ENCODE assay signal across 25 mouse cellular contexts in genomic region chr3:102212896-102213295, GRCm38 (mm10). TPM values are rescaled to one million over a fixed set of nuclear protein-coding genes. Genes with fewer than 3 reads are reported as not detected.
DNase-seq lines count a peak whose midpoint lies in the region; ATAC-seq and TF ChIP-seq lines count a peak whose summit lies in the region.
"Had no signal": no experiment of that assay in that cellular context is flagged by ENCODE, and none has a peak within 500 bp of the region (broad histone marks: within the 10 kb centered on the region; RNA-seq: fewer than 3 reads in every experiment).

No protein-coding gene starts in this region.

- H3K27ac ChIP-seq in forebrain, embryonic 11.5 days (ENCODE audit: low read depth, low read length): no peak overlapping the region
- no peak overlapping the region for H3K27ac ChIP-seq in forebrain, postnatal 0 days (ENCODE audit: low read depth, low read length)
- H3K27ac ChIP-seq in midbrain, embryonic 15.5 days: no peak overlapping the region
- H3K27ac ChIP-seq in midbrain, embryonic 10.5 days (replicated peaks): no peak overlapping the region
- H3K27ac ChIP-seq in midbrain, postnatal 0 days (ENCODE audit: low read depth, low read length): no peak overlapping the region
- H3K27ac ChIP-seq: hindbrain, embryonic 13.5 days; kidney, postnatal 0 days; limb, embryonic 12.5 days had no signal

- H3K9ac ChIP-seq in forebrain, embryonic 11.5 days (ENCODE audit: low read length): no peak overlapping the region
- no peak overlapping the region for H3K9ac ChIP-seq in forebrain, postnatal 0 days
- H3K9ac ChIP-seq in midbrain, embryonic 15.5 days: no peak overlapping the region
- no peak overlapping the region for H3K9ac ChIP-seq in midbrain, postnatal 0 days (replicated peaks; ENCODE audit: low read length, poor library complexity, severe bottlenecking)
- H3K9ac ChIP-seq: hindbrain, embryonic 13.5 days; limb, embryonic 12.5 days; liver, postnatal 0 days had no signal

- H3K9me3 ChIP-seq in forebrain, embryonic 11.5 days (ENCODE audit: control insufficient read depth, low read length): no peaks in the 10 kb centered on the region
- no peaks in the 10 kb centered on the region for H3K9me3 ChIP-seq in forebrain, postnatal 0 days (ENCODE audit: low read length)
- no peaks in the 10 kb centered on the region for H3K9me3 ChIP-seq in midbrain, embryonic 15.5 days
- H3K9me3 ChIP-seq in midbrain, embryonic 10.5 days (replicated peaks): no peaks in the 10 kb centered on the region
- H3K9me3 ChIP-seq in midbrain, postnatal 0 days (ENCODE audit: low read length): no peaks in the 10 kb centered on the region
- H3K9me3 ChIP-seq: G1E; hindbrain, embryonic 13.5 days had no signal

- no peak overlapping the region for H3K4me3 ChIP-seq in forebrain, embryonic 11.5 days (ENCODE audit: low read depth, low read length)
- no peak overlapping the region for H3K4me3 ChIP-seq in forebrain, postnatal 0 days (ENCODE audit: low read depth, low read length)
- no peak overlapping the region for H3K4me3 ChIP-seq in midbrain, embryonic 15.5 days
- no peak overlapping the region for H3K4me3 ChIP-seq in midbrain, embryonic 10.5 days
- no peak overlapping the region for H3K4me3 ChIP-seq in midbrain, postnatal 0 days (ENCODE audit: low read depth, low read length)
- H3K4me3 ChIP-seq: hindbrain, embryonic 13.5 days; limb, embryonic 12.5 days had no signal

- no peaks in the 10 kb centered on the region for H3K4me1 ChIP-seq in forebrain, embryonic 11.5 days (replicated peaks; ENCODE audit: control insufficient read depth, insufficient read depth, low read length)
- no peaks in the 10 kb centered on the region for H3K4me1 ChIP-seq in forebrain, postnatal 0 days (ENCODE audit: insufficient read depth)
- H3K4me1 ChIP-seq in midbrain, embryonic 15.5 days: no peaks in the 10 kb centered on the region
- no peaks in the 10 kb centered on the region; the same call in 1 of the 2 replicates for H3K4me1 ChIP-seq in midbrain, embryonic 10.5 days
- H3K4me1 ChIP-seq in midbrain, postnatal 0 days (ENCODE audit: insufficient read depth, low read length): no peaks in the 10 kb centered on the region
- H3K4me1 ChIP-seq: hindbrain, embryonic 13.5 days; limb, embryonic 12.5 days had no signal

- WGBS in forebrain, embryonic 11.5 days: 75% methylated on average over 6 of the region's 6 CpGs
- WGBS in forebrain, postnatal 0 days: 63% methylated on average over 6 of the region's 6 CpGs
- 58% methylated on average over 6 of the region's 6 CpGs for WGBS in midbrain, embryonic 15.5 days
- WGBS in midbrain, embryonic 10.5 days: 70% methylated on average over 6 of the region's 6 CpGs
- 54% methylated on average over 6 of the region's 6 CpGs for WGBS in midbrain, postnatal 0 days

- peak; percentile 42 for DNase-seq in forebrain, embryonic 11.5 days (ENCODE audit: low spot score)
- DNase-seq in forebrain, postnatal 0 days: no peak
- no peak for DNase-seq in midbrain, embryonic 10.5 days (ENCODE audit: low spot score)
- peak; percentile 75 for DNase-seq in ES-CJ7 (ENCODE audit: low read depth, low spot score)
- no peak for DNase-seq in midbrain, postnatal 0 days (ENCODE audit: low spot score)
- no peak for DNase-seq in embryo, embryonic 10 days (ENCODE audit: low spot score)
- DNase-seq: adrenal gland, postnatal 10 days; cerebellum, adult 18-20 months; cerebellum, postnatal 14 days; gastrocnemius, postnatal 14 days; heart, adult 18-20 months; heart, postnatal 36 days; kidney, adult 11 months; liver, postnatal 0 days; lung, postnatal 10 days; thymus, postnatal 14 days had no signal

- no peak for ATAC-seq in forebrain, embryonic 11.5 days (replicated peaks; ENCODE audit: low FRiP score)
- no peak for ATAC-seq in forebrain, postnatal 0 days
- ATAC-seq in midbrain, embryonic 15.5 days (replicated peaks): 0 out of 2 replicates have a peak, but pooled peaks have one; percentile 45
- peak; percentile 49; the same call in 1 of the 2 replicates for ATAC-seq in midbrain, postnatal 0 days (ENCODE audit: low FRiP score)
- ATAC-seq: activated CD4-positive, CD25-positive, alpha-beta regulatory T cell, adult 4 months; forebrain, embryonic 14.5 days; liver, postnatal 0 days; Patski had no signal

- no peak for TF ChIP-seq CTCF in forebrain, postnatal 0 days (IDR thresholded peaks at IDR 0.05; ENCODE audit: low read depth)
- no peak for TF ChIP-seq CTCF in midbrain, postnatal 0 days (IDR thresholded peaks at IDR 0.05)

- H3K36me3 ChIP-seq in forebrain, embryonic 11.5 days (ENCODE audit: control insufficient read depth, insufficient read depth, low read length): no peaks in the 10 kb centered on the region
- no peaks in the 10 kb centered on the region for H3K36me3 ChIP-seq in forebrain, postnatal 0 days (ENCODE audit: insufficient read depth)
- no peaks in the 10 kb centered on the region for H3K36me3 ChIP-seq in midbrain, embryonic 15.5 days (replicated peaks)
- no peaks in the 10 kb centered on the region for H3K36me3 ChIP-seq in midbrain, embryonic 10.5 days
- H3K36me3 ChIP-seq in midbrain, postnatal 0 days (ENCODE audit: insufficient read depth, low read length): no peaks in the 10 kb centered on the region
- H3K36me3 ChIP-seq: G1E; hindbrain, embryonic 13.5 days; limb, embryonic 12.5 days had no signal

- no peaks in the 10 kb centered on the region for H3K27me3 ChIP-seq in forebrain, embryonic 11.5 days (ENCODE audit: control insufficient read depth, insufficient read depth, low read length)
- H3K27me3 ChIP-seq in forebrain, postnatal 0 days (ENCODE audit: insufficient read depth, low read length): no peaks in the 10 kb centered on the region
- H3K27me3 ChIP-seq in midbrain, embryonic 15.5 days (replicated peaks): no peaks in the 10 kb centered on the region
- peaks cover 5% of the 10 kb centered on the region for H3K27me3 ChIP-seq in midbrain, embryonic 10.5 days (ENCODE audit: low read depth, poor library complexity, severe bottlenecking)
- no peaks in the 10 kb centered on the region for H3K27me3 ChIP-seq in midbrain, postnatal 0 days (ENCODE audit: insufficient read depth, low read length)
- H3K27me3 ChIP-seq: limb, embryonic 12.5 days; Patski had no signal

- no peak overlapping the region for H3K4me2 ChIP-seq in forebrain, embryonic 11.5 days (ENCODE audit: low read depth, low read length, severe bottlenecking)
- H3K4me2 ChIP-seq in forebrain, postnatal 0 days (ENCODE audit: low read depth): no peak overlapping the region
- H3K4me2 ChIP-seq in midbrain, embryonic 15.5 days: no peak overlapping the region
- H3K4me2 ChIP-seq in midbrain, postnatal 0 days (ENCODE audit: low read depth, low read length, poor library complexity, severe bottlenecking): no peak overlapping the region
- H3K4me2 ChIP-seq: hindbrain, embryonic 13.5 days; limb, embryonic 12.5 days; liver, embryonic 11.5 days had no signal

RNA-seq across cellular contexts. Expression of gene Vangl1, which starts 8.4 kb away (rescaled TPM):
- 7.3 and 8.1 TPM in 2 replicates for polyA plus RNA-seq in forebrain, embryonic 11.5 days (2014; fragmentation: Nextera tagmentation; extraction: Ambion mirVana)
- total RNA-seq in forebrain, postnatal 0 days (2014; rRNA removed): 6.5 TPM in 2 replicates
- polyA plus RNA-seq in forebrain, postnatal 0 days (2015; fragmentation: Nextera tagmentation; extraction: Ambion mirVana): 3.5 and 5.7 TPM in 2 replicates
- 7.5 and 9.9 TPM in 2 replicates for polyA plus RNA-seq in midbrain, embryonic 15.5 days (2015; fragmentation: Nextera tagmentation; extraction: Ambion mirVana)
- polyA plus RNA-seq in midbrain, embryonic 10.5 days (2016; fragmentation: Nextera tagmentation; extraction: Ambion mirVana): 11.0 and 13.1 TPM in 2 replicates
- total RNA-seq in midbrain, postnatal 0 days (2014; rRNA removed): 16.8 and 22.5 TPM in 2 replicates
- 7.1 and 8.9 TPM in 2 replicates for polyA plus RNA-seq in midbrain, postnatal 0 days (2015; fragmentation: Nextera tagmentation; extraction: Ambion mirVana)
- polyA plus RNA-seq: activated CD4-positive, CD25-positive, alpha-beta regulatory T cell, adult 4 months had no signal

Comparison
In these comparisons a context has a peak if more than half of its experiments do, and no peak if none do; other contexts are left out.
1. DNase-seq: peak in forebrain, embryonic 11.5 days (single experiment) and ES-CJ7 (single experiment); none in forebrain, postnatal 0 days (single experiment), midbrain, embryonic 10.5 days (single experiment), midbrain, postnatal 0 days (single experiment) and embryo, embryonic 10 days (single experiment).
2. ATAC-seq: peak in midbrain, embryonic 15.5 days (single experiment) and midbrain, postnatal 0 days (single experiment); none in forebrain, embryonic 11.5 days (single experiment) and forebrain, postnatal 0 days (single experiment).